Mouse (Mus musculus) liver, embryonic 14.5 days (tissue): Measurements from ENCODE around the gene Sipa1l3.
A peak's percentile ranks its signal among the peaks of the same experiment; 100 is the strongest.

ENCODE experiments used
- CTCF ChIP-seq: IDR thresholded peaks from 2 replicates; pipeline ENCODE4 v1.5.1; 2016; ENCODE audit warnings: antibody characterized with exemption, low read depth, control low read depth
- EP300 ChIP-seq: IDR thresholded peaks from 2 replicates; pipeline ENCODE4 v1.6.1; 2016; ENCODE audit warnings: antibody characterized with exemption, low read depth

- peak; percentile 86 for TF ChIP-seq CTCF
- TF ChIP-seq EP300, result no peak
Observed at GRCm38 (mm10) chr7:29364052-29364451, 154.4 kb downstream of the Sipa1l3 start.
